Mouse (Mus musculus) frontal cortex, postnatal 10 days (tissue): Measurements from ENCODE around the gene L1td1.
"Not testable (repeated sequence)": the region's sequence is repeated elsewhere in the genome, so short reads cannot be mapped to it uniquely, and the experiment has no call there.

Experiments used
- DNase-seq, 2 experiments: peaks; one replicate each; pipeline ENCODE4 v3.0.0; 2022; ENCODE audit warnings: low spot score in 2 of 2, mixed read lengths in 1 of 2

Gene L1td1

DNA sequence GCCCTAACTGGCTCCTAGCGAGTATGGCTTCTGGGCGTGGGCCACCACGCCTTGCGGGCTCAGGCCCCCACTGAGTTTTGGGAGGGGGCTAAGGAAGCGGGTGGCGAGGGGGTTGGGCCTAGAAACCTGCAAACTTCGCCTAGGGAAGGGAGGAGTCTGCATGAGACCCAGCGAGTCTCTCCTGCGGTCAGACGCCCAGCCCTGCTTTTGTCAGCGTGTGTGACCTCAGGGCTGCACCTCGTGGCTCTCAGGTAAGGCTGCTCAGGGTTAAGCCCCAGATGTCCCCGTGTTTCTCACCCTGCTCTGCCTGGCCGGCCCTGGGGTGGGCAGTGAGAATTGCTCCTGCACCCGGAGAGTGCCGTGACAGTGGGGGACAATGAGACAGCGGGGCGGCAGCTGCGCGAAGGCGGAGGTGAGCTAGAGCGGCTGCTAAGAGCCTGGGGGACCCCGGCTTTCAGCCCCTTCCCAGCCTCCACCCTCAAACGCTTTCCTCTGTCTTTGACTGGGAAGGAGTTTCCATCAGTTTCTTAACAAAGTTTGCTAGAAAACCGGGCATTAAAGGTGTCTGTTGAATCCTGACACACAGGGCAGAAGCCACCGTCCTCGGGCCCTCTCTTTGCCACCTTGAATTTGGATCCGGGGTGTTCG is at the start of gene L1td1:
L1td1 (plus strand) TSS at position 145 of the 648 bp plus-strand sequence.
- no peak for DNase-seq

DNA sequence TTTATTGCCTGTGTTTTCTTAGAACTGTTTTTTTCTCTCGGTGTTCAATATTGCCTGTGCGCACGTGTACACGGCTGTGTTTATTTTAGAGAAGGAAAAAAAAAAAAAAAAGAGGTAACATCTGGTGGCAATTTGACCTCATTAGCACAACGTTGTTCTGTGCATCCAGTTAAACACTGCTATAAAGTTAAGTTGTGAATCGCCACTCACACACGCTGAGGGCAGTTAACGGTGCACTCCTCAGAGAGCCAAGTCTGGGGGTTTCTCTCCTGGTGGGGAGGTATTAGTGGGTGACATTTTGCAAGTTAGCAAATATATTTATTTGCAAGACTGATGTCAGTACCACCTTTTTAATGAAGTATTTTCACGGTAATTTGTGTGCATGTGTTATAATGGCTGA is 49.0 kb upstream of the L1td1 start:
- DNase-seq: no peak

DNA sequence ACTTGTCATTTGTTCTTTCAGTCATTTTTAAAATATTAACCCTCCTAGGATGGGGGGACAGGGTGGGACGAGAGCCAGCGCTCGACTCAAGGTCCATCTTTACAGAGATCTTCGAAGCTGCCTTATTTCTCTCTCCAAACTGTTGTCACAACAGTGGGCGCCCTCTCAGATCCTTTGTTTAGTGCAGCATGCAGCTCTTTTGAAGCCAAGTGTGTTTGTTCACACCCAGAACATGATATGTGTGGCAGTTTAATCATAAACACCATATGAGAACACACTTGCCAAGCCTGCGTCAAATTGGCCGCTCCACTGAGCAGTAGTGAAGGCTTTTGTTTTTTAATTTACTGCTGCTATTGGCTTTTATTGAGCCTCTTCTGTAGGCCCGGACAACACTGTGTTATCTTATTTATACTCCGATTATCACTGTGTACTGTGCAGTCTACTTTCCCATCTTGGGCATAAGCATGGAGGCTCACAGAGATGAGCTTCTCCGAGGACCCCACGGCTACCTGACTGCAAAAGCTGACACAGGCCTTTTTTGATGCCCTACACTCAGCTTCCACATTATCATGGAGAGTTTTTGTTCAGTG is 39.8 kb upstream of the L1td1 start:
- DNase-seq: no peak

DNA sequence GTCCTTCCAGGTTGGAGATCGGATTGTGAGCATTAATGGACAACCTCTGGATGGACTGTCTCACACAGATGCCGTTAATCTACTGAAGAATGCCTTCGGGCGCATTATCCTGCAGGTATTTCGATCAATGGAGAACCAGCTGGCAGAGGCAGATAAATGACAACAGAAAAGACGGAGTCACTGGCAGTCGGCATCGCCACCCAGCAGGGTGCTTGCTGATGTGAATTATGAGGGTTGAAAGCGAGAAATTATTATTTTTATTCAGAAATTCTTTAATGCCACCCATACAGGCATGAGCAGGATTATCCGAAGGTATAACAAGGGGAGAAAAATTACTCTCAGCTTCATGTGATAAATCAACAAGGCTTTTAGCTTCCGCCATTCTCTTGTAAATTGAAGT is 38.4 kb upstream of the L1td1 start:
- no peak for DNase-seq

DNA sequence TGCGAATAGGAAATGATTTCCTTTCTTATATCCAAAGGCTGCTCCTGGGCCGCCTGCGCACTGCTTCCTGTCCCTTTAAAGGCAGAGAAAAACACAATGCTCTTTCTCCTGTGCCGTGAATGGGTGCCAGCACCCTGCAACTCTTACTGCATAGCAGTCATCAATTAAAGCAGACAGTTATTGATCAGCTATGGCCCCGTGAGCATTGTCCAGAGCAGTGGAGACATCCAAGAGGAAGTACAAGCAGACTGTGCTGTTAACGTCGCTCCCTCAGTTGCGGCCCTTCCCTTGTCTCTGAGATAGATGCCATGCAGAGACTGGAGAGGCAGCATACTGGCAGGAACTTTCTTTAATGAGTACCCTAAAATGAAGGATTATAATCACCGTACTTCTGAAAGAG is 38.0 kb upstream of the L1td1 start:
- no peak for DNase-seq

DNA sequence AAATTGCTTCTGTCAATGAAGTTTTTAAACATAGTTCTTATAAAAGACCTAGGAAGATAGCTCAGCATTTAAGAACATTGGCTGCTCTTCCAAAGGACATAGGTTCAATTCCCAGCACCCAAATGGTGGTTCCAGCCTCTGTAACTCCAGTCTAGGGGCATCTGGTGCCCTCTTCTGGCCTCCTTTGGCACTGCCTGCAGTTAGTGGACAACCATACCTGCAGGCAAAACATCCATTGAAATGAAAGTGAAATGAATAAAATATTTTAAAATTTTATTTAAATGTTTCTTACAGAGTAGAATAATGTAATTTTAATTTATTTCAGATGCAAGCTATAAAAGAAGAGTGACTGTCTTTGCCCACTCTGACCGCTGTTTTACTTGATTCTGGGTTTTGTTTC is 36.5 kb upstream of the L1td1 start:
- DNase-seq: no peak

DNA sequence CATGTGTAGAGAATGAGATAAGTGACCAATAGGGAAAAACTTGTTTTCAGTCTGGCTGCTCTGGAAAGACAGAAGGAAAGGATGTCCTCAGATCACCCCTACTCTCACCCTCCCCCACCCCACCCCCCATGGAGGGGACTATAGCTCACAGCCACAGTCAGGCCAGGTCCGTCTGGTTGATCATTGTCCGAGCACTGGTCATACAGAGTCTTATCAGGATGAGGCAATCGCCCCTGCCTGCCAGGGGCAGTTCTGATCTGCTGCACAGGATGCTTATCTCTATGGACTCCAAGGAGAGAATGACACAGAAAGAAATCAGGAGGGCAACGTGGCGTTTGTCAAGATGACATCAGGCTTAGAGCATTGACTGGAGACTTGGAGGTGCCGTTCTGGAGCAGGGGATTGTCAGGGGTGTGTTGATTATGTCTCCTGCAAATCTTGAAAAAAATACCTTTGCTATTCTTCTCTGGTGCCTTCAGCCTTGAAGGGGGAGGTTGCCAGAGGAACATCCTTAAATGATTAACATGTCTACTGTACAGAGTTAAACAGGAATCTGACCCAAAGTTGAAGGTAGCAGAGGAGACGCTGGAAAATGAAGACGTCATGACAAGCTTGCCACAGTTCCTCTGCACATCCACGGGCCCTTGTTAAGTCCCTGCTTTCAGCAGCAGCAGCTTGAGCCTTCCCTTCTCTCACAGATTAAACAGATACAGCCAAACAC is 32.9 kb upstream of the L1td1 start:
- no peak for DNase-seq

DNA sequence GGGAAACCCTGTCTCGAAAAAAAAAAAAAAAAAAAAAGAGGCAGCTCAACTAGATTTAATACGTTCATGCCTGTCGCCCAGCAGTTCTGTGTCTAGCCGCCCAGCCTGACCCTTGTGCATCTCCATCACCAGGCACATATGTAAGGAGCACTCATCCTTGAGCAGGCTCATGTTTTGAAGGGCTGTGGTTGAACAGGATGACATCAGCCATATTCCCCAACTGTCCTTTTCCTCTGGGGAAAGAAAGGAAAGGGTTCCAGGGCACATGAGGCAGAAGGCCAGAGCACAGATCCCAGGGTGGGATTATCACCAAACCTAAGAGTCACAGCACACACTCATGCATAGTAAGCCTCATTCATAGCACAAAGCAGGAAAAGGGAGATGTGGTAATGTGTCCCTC is 28.6 kb upstream of the L1td1 start:
- no peak for DNase-seq

DNA sequence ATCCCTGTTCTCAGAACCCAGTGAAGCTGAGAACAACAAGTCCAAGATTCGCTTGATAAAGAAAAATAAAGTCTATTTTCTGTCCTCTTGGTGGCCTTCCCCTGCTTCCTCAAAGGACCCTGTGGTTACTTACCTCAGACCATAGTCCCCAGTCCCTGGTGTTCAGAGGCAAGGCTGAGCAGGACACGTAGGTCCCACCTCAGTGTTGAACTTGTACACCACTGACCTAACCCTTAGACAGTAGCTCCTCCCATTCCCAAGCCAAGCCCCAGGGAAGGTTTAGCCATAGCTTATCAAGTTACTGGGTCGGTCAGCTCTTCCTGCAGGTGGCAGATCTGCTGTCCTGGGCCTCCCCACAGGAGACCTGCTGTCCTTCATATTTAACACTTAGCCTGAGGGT is 27.6 kb upstream of the L1td1 start:
- DNase-seq: no peak

DNA sequence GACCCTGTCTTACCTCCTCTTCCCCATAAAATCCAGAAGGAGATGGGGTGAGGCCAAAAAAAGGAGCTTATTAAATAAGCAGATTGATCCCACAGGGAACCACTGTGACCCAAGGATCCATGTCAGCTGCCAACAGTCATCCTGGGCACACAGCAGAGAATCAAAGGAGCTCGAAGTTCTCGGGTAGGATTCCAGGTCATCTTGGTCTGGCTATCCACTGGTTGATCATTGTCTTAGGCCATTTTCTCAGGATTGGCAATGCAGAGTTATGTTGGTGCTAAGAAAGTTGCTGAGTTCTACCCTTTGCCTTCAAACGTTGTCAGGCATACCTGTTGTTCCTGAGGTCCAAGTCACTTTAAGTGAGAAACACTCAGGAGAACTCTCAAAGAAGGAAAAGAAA is 26.4 kb upstream of the L1td1 start:
- DNase-seq: no peak

DNA sequence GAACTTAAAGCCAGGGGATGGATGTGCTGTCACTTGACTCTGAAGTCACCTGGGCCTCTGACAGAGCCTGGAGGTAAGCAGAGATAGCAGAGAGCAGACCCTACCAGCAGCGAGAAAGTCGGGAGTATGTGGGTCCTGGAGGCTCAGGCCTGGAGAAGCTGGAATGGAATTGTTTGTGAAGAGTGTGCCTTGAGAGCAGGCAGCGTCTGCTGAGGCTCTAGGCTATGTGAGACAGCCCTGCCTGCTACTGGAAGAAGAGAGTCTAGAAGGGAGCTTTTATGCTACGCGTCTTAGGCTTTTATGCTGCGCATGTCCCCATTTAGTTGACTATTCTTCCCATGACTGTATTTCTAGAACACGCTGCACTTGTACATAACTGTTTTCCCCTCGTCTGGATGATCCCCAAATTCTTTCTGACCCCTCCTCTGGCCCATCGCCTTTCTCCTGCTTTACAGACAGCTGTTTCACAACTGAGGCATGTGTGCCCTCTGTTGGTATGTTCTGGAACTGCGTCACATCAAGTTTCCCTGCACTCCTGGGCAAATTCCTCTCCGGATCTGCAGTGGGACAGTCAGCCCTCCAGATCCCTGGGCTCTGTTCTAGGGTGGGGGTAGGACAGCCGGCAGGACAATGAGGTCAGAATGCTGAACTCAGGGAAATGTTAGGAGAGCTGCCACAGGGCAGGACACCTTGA is 24.2 kb upstream of the L1td1 start:
- DNase-seq: peak; percentile 21 to 69

DNA sequence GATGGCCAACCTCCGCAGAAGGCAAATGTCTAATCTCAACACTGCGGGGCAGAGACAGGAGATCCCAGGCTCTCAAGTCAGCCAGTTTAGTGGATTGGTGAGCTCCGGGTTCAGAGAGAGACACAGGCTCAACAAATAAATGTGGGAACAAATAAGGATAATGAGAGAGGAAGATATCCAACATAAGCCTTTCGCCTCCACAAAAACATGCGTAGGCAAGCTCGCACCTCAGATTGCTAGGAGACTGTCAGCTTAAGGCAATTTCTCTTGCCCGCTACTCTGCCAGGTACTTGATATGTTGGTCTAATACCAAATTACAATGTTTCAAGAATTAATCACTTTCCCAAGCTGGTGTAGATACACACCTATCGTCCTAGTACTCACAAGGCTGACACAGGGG is 15.6 kb upstream of the L1td1 start:
- no peak for DNase-seq

DNA sequence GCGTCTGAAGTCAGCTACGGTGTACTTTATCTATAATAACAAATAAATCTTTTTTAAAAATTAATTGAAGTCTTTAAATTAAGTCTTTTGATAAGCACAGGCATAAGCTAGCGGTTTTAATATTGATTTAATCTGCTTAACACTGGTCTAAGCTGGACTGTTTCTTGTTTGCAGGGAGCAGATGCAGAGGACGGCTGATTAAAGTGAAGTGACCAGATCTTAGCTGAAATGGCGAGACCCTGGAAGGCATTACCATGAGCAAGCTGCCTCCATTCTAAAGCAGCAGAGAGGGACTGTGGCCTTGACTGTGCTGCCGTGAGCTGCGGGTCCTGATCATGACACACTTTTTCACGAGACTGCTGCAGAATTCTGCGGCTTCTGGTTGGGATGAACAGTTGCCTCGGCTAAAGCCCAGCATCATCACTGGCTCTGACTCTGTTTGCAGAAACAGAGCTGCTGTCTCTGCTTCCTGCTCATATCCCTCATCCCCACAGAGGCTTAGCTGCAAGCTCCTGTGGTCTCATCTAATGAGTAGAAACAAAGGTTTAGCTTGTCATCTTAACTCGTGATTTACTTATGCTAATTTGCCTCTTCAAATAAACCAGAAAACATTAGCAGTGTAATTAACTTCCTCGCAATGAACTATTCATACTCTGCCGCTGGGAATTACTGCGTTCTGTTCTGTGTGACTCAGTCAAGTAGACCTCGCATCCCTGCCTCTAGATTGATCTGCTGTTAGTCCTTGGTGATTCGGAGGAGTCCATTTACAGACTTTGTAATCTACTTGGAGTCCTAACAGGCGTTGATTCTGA is 8.6 kb upstream of the L1td1 start:
- no peak for DNase-seq

DNA sequence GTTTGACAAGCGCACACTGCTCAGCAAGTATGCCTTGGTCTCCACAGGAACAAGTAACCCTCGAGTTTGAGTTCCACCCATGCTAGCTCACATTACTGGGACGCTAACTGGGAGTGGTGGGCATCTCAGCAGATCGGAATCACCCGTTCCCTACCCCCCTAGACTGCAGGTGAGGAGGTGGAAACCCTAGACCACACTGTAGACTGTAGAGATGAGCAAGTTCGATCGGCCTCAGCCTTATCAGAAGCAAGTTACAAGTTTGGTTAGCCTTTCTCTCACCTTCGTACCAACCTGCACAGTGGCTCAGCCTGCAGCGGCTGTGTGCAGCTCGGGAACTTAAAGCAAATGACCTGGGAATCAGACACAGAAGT is 8.0 kb upstream of the L1td1 start:
- no peak for DNase-seq

DNA sequence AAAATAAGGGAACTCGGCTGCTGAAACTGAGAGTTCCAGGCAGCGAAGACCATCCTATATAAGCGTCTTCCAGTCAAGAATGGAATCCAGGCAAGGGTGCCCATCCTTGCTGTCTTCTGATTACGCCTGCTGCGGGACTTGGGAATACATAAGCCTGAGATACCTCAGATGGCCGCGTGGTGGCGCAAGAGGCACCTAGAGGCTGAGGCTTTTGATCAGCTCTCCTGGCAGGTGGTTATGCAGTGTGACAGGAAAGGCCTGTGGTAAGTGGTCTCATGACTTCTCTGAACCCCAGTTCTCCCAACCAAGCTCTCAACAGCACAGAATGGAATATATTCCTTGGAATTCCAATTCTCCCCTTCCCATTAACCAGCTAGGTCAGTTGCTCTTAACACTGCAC is 4.1 kb upstream of the L1td1 start:
- peak; percentile 14 to 30 for DNase-seq

DNA sequence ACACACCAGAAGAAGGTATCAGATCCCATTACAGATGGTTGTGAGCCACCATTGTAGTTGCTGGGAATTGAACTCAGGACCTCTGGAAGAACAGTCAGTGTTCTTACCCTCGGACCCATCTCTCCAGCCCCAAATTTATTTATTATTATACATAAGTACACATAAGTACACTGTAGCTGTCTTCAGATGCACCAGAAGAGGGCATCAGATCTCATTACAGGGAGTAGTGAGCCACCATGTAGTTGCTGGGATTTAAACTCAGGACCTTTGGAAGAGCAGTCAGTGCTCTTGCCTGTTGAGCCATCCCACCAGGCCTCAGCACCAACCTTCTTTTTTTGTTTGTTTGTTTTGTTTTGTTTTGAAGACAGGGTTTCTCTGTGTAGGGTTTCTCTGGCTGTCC is 1.9 kb upstream of the L1td1 start:
- DNase-seq: not testable (repeated sequence)

DNA sequence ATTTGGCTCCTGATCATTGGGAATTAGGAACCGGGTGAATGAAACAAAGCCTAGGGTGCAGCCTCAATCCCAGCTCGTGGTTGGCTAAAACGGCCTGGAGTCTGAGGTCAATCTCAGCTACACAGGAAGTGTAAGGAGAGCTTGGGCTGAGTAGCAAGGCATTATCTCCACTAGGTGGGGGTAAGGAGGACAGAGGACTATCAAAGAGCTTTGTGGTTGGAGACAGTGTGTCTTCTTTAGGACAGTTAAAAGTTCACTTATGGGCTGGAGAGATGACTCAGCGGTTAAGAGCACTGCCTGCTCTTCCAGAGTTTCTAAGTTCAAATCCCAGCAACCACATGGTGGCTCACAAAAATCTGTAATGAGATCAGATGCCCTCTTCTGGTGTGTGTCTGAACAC is 1.1 kb upstream of the L1td1 start:
- DNase-seq: no peak

DNA sequence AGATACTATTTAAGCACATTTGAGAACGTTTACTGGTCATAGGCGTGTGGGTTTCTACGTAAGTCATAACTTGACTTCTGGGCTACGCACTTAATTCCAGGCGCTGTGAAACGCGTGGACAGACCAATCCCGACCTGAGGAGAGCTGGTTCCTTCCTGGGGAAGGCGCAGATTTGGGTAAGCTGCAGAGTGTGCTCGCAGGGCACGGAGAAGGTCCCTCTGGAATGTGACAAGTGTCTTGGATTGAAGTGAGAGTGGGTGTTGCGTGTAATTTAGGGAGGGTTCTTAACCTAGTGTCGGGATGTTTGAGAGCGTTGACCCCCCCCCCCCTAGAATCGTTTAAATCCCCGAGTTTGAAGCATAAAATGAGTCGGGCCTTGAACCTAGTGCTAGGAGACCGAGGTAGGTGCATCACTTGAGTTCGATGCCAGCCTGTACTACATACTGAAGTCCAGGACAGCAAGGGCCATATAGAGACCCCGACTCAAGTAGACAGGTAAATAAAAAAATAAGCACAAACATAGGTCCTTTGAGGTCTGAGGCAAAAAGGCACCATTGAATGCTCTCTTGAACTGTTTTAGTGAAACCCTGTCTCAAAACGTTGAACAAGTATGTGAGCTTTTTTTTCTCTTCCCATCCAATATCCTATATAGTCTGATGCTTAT is 893 bp downstream of the L1td1 start:
- DNase-seq: no peak

DNA sequence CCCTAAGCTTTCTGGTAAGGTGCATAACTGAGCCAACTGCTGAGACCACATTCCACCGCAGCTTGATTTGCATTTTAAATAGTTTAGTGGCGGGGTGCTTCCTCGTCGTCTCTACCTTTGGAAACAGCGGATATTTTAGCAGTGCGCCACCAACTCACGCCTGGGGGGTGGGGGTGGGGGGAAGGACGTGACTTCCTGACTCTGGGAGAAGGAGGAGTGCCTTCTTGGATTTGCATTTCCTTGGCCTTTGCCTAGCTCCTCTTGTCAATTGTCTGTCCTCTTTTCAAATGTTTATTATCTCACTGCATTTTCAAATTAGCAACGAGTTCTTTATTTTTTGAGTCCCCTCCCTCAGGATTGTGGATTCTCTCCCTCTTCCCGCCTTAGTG is 1.4 kb downstream of the L1td1 start:
- no peak for DNase-seq

DNA sequence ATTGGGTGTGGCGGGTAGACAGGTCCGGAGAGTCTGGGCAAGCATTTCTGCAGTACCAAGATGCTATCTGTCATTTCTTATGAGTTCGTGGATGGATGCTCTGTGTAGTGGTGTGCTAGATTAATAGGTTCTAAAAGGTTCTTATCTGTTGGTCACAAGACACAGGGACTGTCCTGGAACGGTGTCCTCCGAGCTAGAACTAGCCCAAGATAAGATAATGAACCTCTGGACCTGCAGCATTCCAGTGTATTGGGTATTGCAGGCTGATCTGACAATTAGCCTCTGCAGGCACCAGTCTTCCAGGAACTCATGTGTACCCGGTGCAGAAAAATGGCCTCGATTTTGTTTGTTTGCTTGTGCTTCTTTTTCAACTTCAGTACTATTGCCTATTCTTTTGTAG is 2.2 kb downstream of the L1td1 start:
- DNase-seq: no peak

DNA sequence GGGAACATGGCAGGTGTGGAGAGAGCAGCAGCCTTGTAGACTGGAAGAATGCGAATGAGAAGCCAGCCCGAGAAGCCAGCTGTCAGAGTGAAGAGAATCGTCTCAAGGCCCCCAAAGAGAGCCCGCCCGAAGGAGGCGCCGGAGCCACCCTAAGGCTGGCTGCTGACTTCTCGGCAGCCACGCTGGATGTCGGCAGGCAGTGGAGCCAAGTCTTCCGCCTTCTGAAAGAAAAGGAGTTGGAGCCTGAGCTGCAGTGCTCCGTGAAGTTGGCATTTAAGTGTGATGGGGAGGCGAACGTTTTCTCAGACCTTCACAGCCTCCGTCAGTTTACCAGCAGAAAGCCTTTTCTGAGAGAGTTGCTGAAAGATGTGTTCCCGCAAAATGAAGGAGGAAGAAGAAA is 7.1 kb downstream of the L1td1 start:
- DNase-seq: no peak
